Comparison of ENCODE assay signal across 21 mouse cellular contexts in genomic region chr2:31278483-31278882, GRCm38 (mm10). TPM values are rescaled to one million over a fixed set of nuclear protein-coding genes. Genes with fewer than 3 reads are reported as not detected.
DNase-seq lines count a peak whose midpoint lies in the region; ATAC-seq and TF ChIP-seq lines count a peak whose summit lies in the region.
"Had no signal": no experiment of that assay in that cellular context is flagged by ENCODE, and none has a peak within 500 bp of the region (broad histone marks: within the 10 kb centered on the region; RNA-seq: fewer than 3 reads in every experiment).

No protein-coding gene starts in this region.

- peaks cover 50% of the 10 kb centered on the region for H3K4me1 ChIP-seq in cerebellum, adult 2 months (ENCODE audit: control insufficient read depth, insufficient read depth, low read length)
- H3K4me1 ChIP-seq: embryonic facial prominence, embryonic 12.5 days; limb, embryonic 15.5 days; liver, embryonic 15.5 days; neural tube, embryonic 12.5 days had no signal

- TF ChIP-seq CTCF in cerebellum, adult 2 months (IDR thresholded peaks at IDR 0.05; ENCODE audit: borderline replicate concordance, insufficient read depth, low read depth, low read length): no peak

- ATAC-seq in frontal cortex, adult (ENCODE audit: low TSS enrichment): peak; percentile 11; the same call in 1 of the 2 replicates
- ATAC-seq: lung, postnatal 0 days had no signal

- WGBS in cerebellum, adult 2 months: 17% methylated on average over 5 of the region's 5 CpGs

- H3K27me3 ChIP-seq in cerebellum, adult 2 months (ENCODE audit: control insufficient read depth, insufficient read depth, low read length): no peaks in the 10 kb centered on the region
- H3K27me3 ChIP-seq: embryonic facial prominence, embryonic 12.5 days; limb, embryonic 15.5 days; liver, embryonic 15.5 days; neural tube, embryonic 12.5 days had no signal

- H3K4me3 ChIP-seq in cerebellum, adult 2 months (replicated peaks; ENCODE audit: insufficient read depth, low read depth, low read length): no peak overlapping the region
- H3K4me3 ChIP-seq: embryonic facial prominence, embryonic 12.5 days; heart, embryonic 10.5 days; limb, embryonic 15.5 days; liver, embryonic 15.5 days; neural tube, embryonic 12.5 days had no signal

- no peak for DNase-seq in cerebellum, adult 2 months
- DNase-seq in cerebellum, postnatal 25 days: no peak
- no peak for DNase-seq in frontal cortex, postnatal 25 days (ENCODE audit: low spot score in 2 of 2)
- DNase-seq in layer of hippocampus, adult 9-11 months: peak; percentile 65
- DNase-seq in layer of hippocampus, adult 8-10 months (ENCODE audit: low spot score in 2 of 2): no peak
- DNase-seq in brain, adult 2 months (ENCODE audit: low read depth, low spot score): peak; percentile 84
- DNase-seq in kidney, postnatal 36 days: no peak
- DNase-seq: adrenal gland, adult 2 months; heart, postnatal 36 days; kidney, adult 2 months; kidney, postnatal 10 days; right cerebral cortex, postnatal 4 days; thymus, adult 2 months had no signal

- peak overlapping the region; percentile 66; the same call in 1 of the 2 replicates for H3K27ac ChIP-seq in cerebellum, adult 2 months (ENCODE audit: insufficient read depth, low read length)
- H3K27ac ChIP-seq: embryonic facial prominence, embryonic 12.5 days; heart, embryonic 10.5 days; limb, embryonic 15.5 days; liver, embryonic 15.5 days; neural tube, embryonic 12.5 days had no signal

- no peak for TF ChIP-seq POLR2A in cerebellum, adult 2 months (IDR thresholded peaks at IDR 0.05; ENCODE audit: borderline replicate concordance, insufficient read depth, low read length)

RNA-seq across cellular contexts. Expression of gene Ncs1, which starts 32.9 kb away (rescaled TPM):
- 118 and 126 TPM in 2 replicates for polyA plus RNA-seq in cerebellum, adult 2 months (2012; rRNA removed)
- total RNA-seq in layer of hippocampus, adult 8-10 months (2022): 100 to 1,000 TPM; 243 to 310 (median 283) TPM

RNA-seq across cellular contexts. Expression of gene Hmcn2, which starts 35.7 kb away (rescaled TPM):
- polyA plus RNA-seq in cerebellum, adult 2 months (2012; rRNA removed): 0.59 and 0.63 TPM in 2 replicates
- total RNA-seq in layer of hippocampus, adult 8-10 months (2022): under 1 TPM; 0.17 to 0.34 (median 0.23) TPM
- total RNA-seq: common myeloid progenitor, adult 5-6 weeks had no signal

Comparison
In these comparisons a context has a peak if more than half of its experiments do, and no peak if none do; other contexts are left out.
1. DNase-seq: peak in layer of hippocampus, adult 9-11 months (single experiment) and brain, adult 2 months (single experiment); none in cerebellum, adult 2 months (0 of 2), cerebellum, postnatal 25 days (0 of 2), frontal cortex, postnatal 25 days (0 of 2), layer of hippocampus, adult 8-10 months (0 of 2) and kidney, postnatal 36 days (0 of 2).